Mouse (Mus musculus) brain, embryonic 14.5 days (tissue): Measurements from ENCODE around the gene Abtb1.

Experiments used
- CTCF ChIP-seq: fragments of 200-500 bp; IDR thresholded peaks from 2 replicates; pipeline ENCODE4 v1.5.1; 2012; ENCODE audit warnings: inconsistent platforms, mild to moderate bottlenecking, moderate library complexity, borderline replicate concordance; ENCODE audit not compliant: insufficient read depth, insufficient read length; ENCODE audit errors: extremely low read depth
- POLR2A ChIP-seq: fragments of 200-500 bp; IDR thresholded peaks from 2 replicates; pipeline ENCODE4 v1.6.1; 2012; ENCODE audit warnings: mild to moderate bottlenecking, inconsistent platforms, borderline replicate concordance; ENCODE audit not compliant: poor library complexity, insufficient read depth, insufficient read length, severe bottlenecking; ENCODE audit errors: extremely low read depth

DNA sequence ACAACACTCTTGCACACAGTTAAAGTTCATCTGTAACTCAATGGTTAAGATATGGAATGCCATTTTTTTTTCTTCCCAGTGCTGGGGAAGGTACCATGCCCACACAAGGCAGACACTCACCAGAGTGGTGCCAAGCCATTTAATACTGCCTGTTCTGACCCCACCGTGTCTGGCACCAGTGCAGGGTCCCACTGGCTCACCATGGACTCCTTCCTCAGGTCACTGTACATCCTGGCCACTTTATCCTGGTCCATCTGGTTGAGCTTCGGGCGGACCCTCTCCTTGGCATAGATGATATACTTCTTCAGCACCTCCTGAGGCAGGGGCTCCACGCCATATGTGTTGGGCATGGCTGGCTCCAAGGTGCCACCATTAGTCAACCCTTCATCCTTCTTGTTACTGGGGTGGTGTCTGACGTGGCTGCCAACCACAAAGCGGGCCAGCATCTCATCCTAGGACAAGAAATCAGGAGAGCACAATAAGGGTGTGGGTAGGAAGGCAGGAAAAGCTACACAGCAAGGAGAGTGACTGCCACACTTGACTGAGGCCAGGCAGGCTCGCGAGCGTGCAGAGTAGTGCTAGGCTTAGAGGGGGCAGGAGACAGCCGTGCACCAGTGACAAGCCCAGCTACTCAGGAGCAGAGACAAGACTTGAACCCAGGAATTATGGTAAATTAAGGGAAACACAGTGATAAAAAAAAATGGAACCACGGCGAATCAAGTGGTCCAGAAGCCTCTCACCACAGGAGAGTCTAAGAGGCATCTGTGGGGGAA, 44.0 kb upstream of the Abtb1 start:
- TF ChIP-seq CTCF (no peak), POLR2A (no peak)
